Mouse (Mus musculus) ovary, postnatal 14 days (tissue): ENCODE measurements around the gene Slc44a2.
"Not testable (repeated sequence)": the region's sequence is repeated elsewhere in the genome, so short reads cannot be mapped to it uniquely, and the experiment has no call there.

Experiments used
- DNase-seq: peaks from one replicate; pipeline ENCODE4 v3.0.0; 2022; ENCODE audit warnings: low spot score

Gene Slc44a2

GRCm38 (mm10) chr9:21320619-21321512, at the start of gene Slc44a2:
TSS of gene Slc44a2 (plus strand) at chr9:21320698.
- DNase-seq, result peak; percentile 87

- DNase-seq, result no peak
These were observed 48.1 kb upstream of the Slc44a2 start for GRCm38 (mm10) chr9:21272391-21272790.

GRCm38 (mm10) chr9:21273094-21273493, 47.4 kb upstream of the Slc44a2 start:
- no peak for DNase-seq

GRCm38 (mm10) chr9:21273520-21274228, 46.8 kb upstream of the Slc44a2 start:
- DNase-seq, result no peak

GRCm38 (mm10) chr9:21274336-21274735, 46.2 kb upstream of the Slc44a2 start:
- DNase-seq, result no peak

- DNase-seq, result no peak
These were observed 45.3 kb upstream of the Slc44a2 start for GRCm38 (mm10) chr9:21275013-21275710.

- no peak for DNase-seq
These were observed 44.8 kb upstream of the Slc44a2 start for GRCm38 (mm10) chr9:21275727-21276126.

GRCm38 (mm10) chr9:21276307-21276706, 44.2 kb upstream of the Slc44a2 start:
- no peak for DNase-seq

- no peak for DNase-seq
These were observed 42.7 kb upstream of the Slc44a2 start for GRCm38 (mm10) chr9:21277776-21278175.

GRCm38 (mm10) chr9:21283591-21283990, 36.9 kb upstream of the Slc44a2 start:
- DNase-seq, result no peak

GRCm38 (mm10) chr9:21283994-21284393, 36.5 kb upstream of the Slc44a2 start:
- no peak for DNase-seq

- DNase-seq, result no peak
These were observed 33.7 kb upstream of the Slc44a2 start for GRCm38 (mm10) chr9:21286753-21287152.

GRCm38 (mm10) chr9:21287571-21288402, 32.7 kb upstream of the Slc44a2 start, which contains the start of gene Kri1:
TSS of gene Kri1 (minus strand) at chr9:21287969.
- DNase-seq, result peak; percentile 96

GRCm38 (mm10) chr9:21288404-21289336, 31.8 kb upstream of the Slc44a2 start:
- DNase-seq, result no peak

- no peak for DNase-seq
These were observed 31.2 kb upstream of the Slc44a2 start for GRCm38 (mm10) chr9:21289337-21289671.

- DNase-seq, result peak; percentile 24
These were observed 29.9 kb upstream of the Slc44a2 start for GRCm38 (mm10) chr9:21290589-21290988.

GRCm38 (mm10) chr9:21291022-21291787, 29.3 kb upstream of the Slc44a2 start, which contains the start of gene Cdkn2d:
TSS of gene Cdkn2d (minus strand) at chr9:21291407.
- DNase-seq, result peak; percentile 97

GRCm38 (mm10) chr9:21291868-21292267, 28.6 kb upstream of the Slc44a2 start:
- not testable (repeated sequence) for DNase-seq

- no peak for DNase-seq
These were observed 28.2 kb upstream of the Slc44a2 start for GRCm38 (mm10) chr9:21292271-21292670.

- no peak for DNase-seq
These were observed 21.5 kb upstream of the Slc44a2 start for GRCm38 (mm10) chr9:21299014-21299413.
